ENCODE assay signal across 28 mouse cellular contexts in genomic region chr1:172624081-172624480, GRCm38 (mm10). TPM values are rescaled to one million over a fixed set of nuclear protein-coding genes. Genes with fewer than 3 reads are reported as not detected.
"Had no signal": no experiment of that assay in that cellular context is flagged by ENCODE, and none has a peak within 500 bp of the region (broad histone marks: within the 10 kb centered on the region; RNA-seq: fewer than 3 reads in every experiment).

No protein-coding gene starts in this region.

- DNase-seq: gastrocnemius, postnatal 14 days; gastrocnemius, postnatal 36 days; heart, adult 18-20 months; heart, postnatal 14 days; heart, postnatal 36 days; kidney, adult 18-20 months; kidney, adult 8-10 months; kidney, postnatal 10 days; kidney, postnatal 25 days; kidney, postnatal 4 days; liver had no signal

- H3K4me1 ChIP-seq: heart, embryonic 10.5 days; heart, embryonic 13.5 days; heart, embryonic 15.5 days; hindbrain, embryonic 13.5 days; hindbrain, embryonic 15.5 days; intestine, embryonic 15.5 days had no signal

- H3K9me3 ChIP-seq: heart, embryonic 10.5 days; heart, embryonic 15.5 days; hindbrain, embryonic 13.5 days; hindbrain, embryonic 15.5 days; intestine, embryonic 15.5 days; limb, embryonic 12.5 days had no signal

- H3K36me3 ChIP-seq: heart, embryonic 10.5 days; heart, embryonic 13.5 days; heart, embryonic 15.5 days; hindbrain, embryonic 13.5 days; hindbrain, embryonic 15.5 days; intestine, embryonic 15.5 days; limb, embryonic 12.5 days had no signal

- H3K9ac ChIP-seq: heart, embryonic 13.5 days; heart, embryonic 15.5 days; hindbrain, embryonic 13.5 days; hindbrain, embryonic 15.5 days; intestine, embryonic 15.5 days; limb, embryonic 12.5 days had no signal

- ATAC-seq: forebrain, embryonic 16.5 days; hindbrain, postnatal 0 days; intestine, embryonic 15.5 days; intestine, postnatal 0 days had no signal

- H3K4me3 ChIP-seq: heart, embryonic 10.5 days; heart, embryonic 13.5 days; heart, embryonic 15.5 days; hindbrain, embryonic 13.5 days; hindbrain, embryonic 15.5 days; intestine, embryonic 15.5 days; layer of hippocampus, adult 2 months; left cerebral cortex, adult 2 months; limb, embryonic 12.5 days had no signal

- H3K4me2 ChIP-seq: heart, embryonic 13.5 days; heart, embryonic 15.5 days; hindbrain, embryonic 13.5 days; hindbrain, embryonic 15.5 days; intestine, embryonic 15.5 days; limb, embryonic 12.5 days; liver, embryonic 11.5 days had no signal

- H3K27ac ChIP-seq: heart, embryonic 10.5 days; heart, embryonic 13.5 days; heart, embryonic 15.5 days; hindbrain, embryonic 13.5 days; hindbrain, embryonic 15.5 days; hindbrain, postnatal 0 days; intestine, embryonic 15.5 days; layer of hippocampus, adult 2 months; left cerebral cortex, adult 2 months; limb, embryonic 12.5 days had no signal

- H3K27me3 ChIP-seq: heart, embryonic 13.5 days; heart, embryonic 15.5 days; hindbrain, embryonic 13.5 days; hindbrain, embryonic 15.5 days; intestine, embryonic 15.5 days; limb, embryonic 12.5 days had no signal

RNA-seq across cellular contexts. Expression of gene Fcrl6, which starts 21.7 kb away (rescaled TPM):
- polyA plus RNA-seq: forebrain, embryonic 16.5 days; heart, embryonic 10.5 days; heart, embryonic 13.5 days; heart, embryonic 15.5 days; heart, postnatal 0 days; hindbrain, embryonic 13.5 days; hindbrain, postnatal 0 days; intestine, embryonic 15.5 days; intestine, postnatal 0 days; kidney, embryonic 14.5 days; kidney, embryonic 16.5 days had no signal

RNA-seq across cellular contexts. Expression of gene Slamf8, which starts 33.7 kb away (rescaled TPM):
- polyA plus RNA-seq: forebrain, embryonic 16.5 days; heart, embryonic 10.5 days; heart, embryonic 13.5 days; heart, embryonic 15.5 days; heart, postnatal 0 days; hindbrain, embryonic 11.5 days; hindbrain, embryonic 13.5 days; hindbrain, embryonic 15.5 days; hindbrain, postnatal 0 days; limb, embryonic 12.5 days; liver, embryonic 11.5 days had no signal
